Mouse (Mus musculus) neural tube, postnatal 0 days (tissue): ENCODE data around the gene B020004J07Rik. TPM values are rescaled to one million over a fixed set of nuclear protein-coding genes. Genes with fewer than 3 reads are reported as not detected.

Source experiments
- polyA plus RNA-seq: library from polyadenylated mRNA; unstranded; fragments of >200 nt; fragmentation: Nextera tagmentation; extraction: Ambion mirVana; gene quantifications from 2 replicates; pipeline ENCODE4 v1.2.1, GENCODE M21; 2015

B020004J07Rik gene
- polyA plus RNA-seq: not detected in 2 replicates

GRCm38 (mm10) chr4:101843923-101844322 lies at the start of gene B020004J07Rik:
B020004J07Rik (minus strand) TSS chr4:101844023.

Other genes with a start within 250 kb of the B020004J07Rik start
- gene Leprot, start 196.3 kb downstream of the B020004J07Rik start, polyA plus RNA-seq: 63.7 and 65.6 TPM in 2 replicates
- gene Lepr, start 126.6 kb downstream of the B020004J07Rik start, polyA plus RNA-seq: 2.4 and 3.0 TPM in 2 replicates
- not detected in 2 replicates for gene C130073F10Rik, start 49.8 kb upstream of the B020004J07Rik start, polyA plus RNA-seq
- not detected in 2 replicates for gene Gm12800, start 65.1 kb upstream of the B020004J07Rik start, polyA plus RNA-seq
- gene Gm12794, start 96.4 kb upstream of the B020004J07Rik start, polyA plus RNA-seq: not detected in 2 replicates
- gene Gm12790, start 137.0 kb upstream of the B020004J07Rik start, polyA plus RNA-seq: not detected in 2 replicates
- not detected in 2 replicates for gene Gm12789, start 142.6 kb upstream of the B020004J07Rik start, polyA plus RNA-seq
- 47.5 and 52.6 TPM in 2 replicates for gene Pde4b, start 243.5 kb upstream of the B020004J07Rik start, polyA plus RNA-seq